Mouse (Mus musculus) heart, embryonic 14.5 days (tissue): ENCODE measurements at regions not wholly inside any gene's neighbourhood (a gene's known extent, or its start where the extent isn't known, plus 50 kb on each side); places are given as distances from the start of the nearest gene placed in this dataset.

Source experiments
- ATAC-seq: fragments of 200-750 bp; cut with Nextera tagmentation; 2 replicates; pipeline ENCODE4 v1.8.0; 2017; ENCODE audit warnings: low read depth, moderate TSS enrichment; ENCODE audit not compliant: insufficient number of reproducible peaks, insufficient read depth, low FRiP score
- H3K27ac ChIP-seq, 2 experiments: fragments of 200-500 bp in 1 of 2; fragments of 300-500 bp in 1 of 2; sonication (generic) in 1 of 2; replicated peaks in 1 of 2; 2 replicates each; pipeline ENCODE4 v1.5.1; 2012 to 2014; ENCODE audit warnings: low read depth in 2 of 2, low read length in 2 of 2, control low read depth in 1 of 2, mild to moderate bottlenecking in 1 of 2, mixed read lengths in 1 of 2; ENCODE audit not compliant: control insufficient read depth in 1 of 2, insufficient read depth in 1 of 2
- H3K27me3 ChIP-seq: fragments of 300-500 bp; sonication (generic); 2 replicates; pipeline ENCODE4 v1.6.1; 2014; ENCODE audit warnings: mild to moderate bottlenecking, low read length, control low read depth; ENCODE audit not compliant: control insufficient read depth, insufficient read depth
- H3K36me3 ChIP-seq: fragments of 300-500 bp; sonication (generic); 2 replicates; pipeline ENCODE4 v1.6.1; 2014; ENCODE audit warnings: mild to moderate bottlenecking, control low read depth, low read length, mixed read lengths; ENCODE audit not compliant: control insufficient read depth, insufficient read depth
- H3K4me1 ChIP-seq, 2 experiments: fragments of 200-500 bp in 1 of 2; fragments of 300-500 bp in 1 of 2; sonication (generic) in 1 of 2; 2 replicates each; pipeline ENCODE4 v1.6.1; 2012 to 2014; ENCODE audit warnings: low read length in 2 of 2, control low read depth in 1 of 2, mixed read lengths in 1 of 2; ENCODE audit not compliant: control insufficient read depth in 2 of 2, insufficient read depth in 2 of 2
- H3K4me2 ChIP-seq: fragments of 300-500 bp; sonication (generic); 2 replicates; pipeline ENCODE4 v1.6.1; 2014; ENCODE audit warnings: mild to moderate bottlenecking, low read length
- H3K4me3 ChIP-seq, 2 experiments: fragments of 200-500 bp in 1 of 2; fragments of 300-500 bp in 1 of 2; sonication (generic) in 1 of 2; 2 replicates each; pipeline ENCODE4 v1.5.1; 2012 to 2014; ENCODE audit warnings: low read length in 2 of 2, mild to moderate bottlenecking in 2 of 2, control low read depth in 1 of 2, low read depth in 1 of 2, moderate library complexity in 1 of 2; ENCODE audit not compliant: control insufficient read depth in 1 of 2, insufficient read depth in 1 of 2
- H3K9ac ChIP-seq: fragments of 300-500 bp; sonication (generic); 2 replicates; pipeline ENCODE4 v1.6.1; 2014; ENCODE audit warnings: mild to moderate bottlenecking, low read length
- H3K9me3 ChIP-seq: fragments of 300-500 bp; sonication (generic); 2 replicates; pipeline ENCODE4 v1.6.1; 2016; ENCODE audit warnings: low read length, control low read depth; ENCODE audit not compliant: control insufficient read depth
- WGBS: fragments of 180-500 bp; shearing (Covaris S2); extraction: QIAGEN DNeasy Blood & Tissue Kit; methylation state at CpG from one replicate; pipeline ENCODE4 v1.1.7; 2014; 5-methylcytosine and 5-hydroxymethylcytosine counted together

GRCm38 (mm10) chr9:118246820-118247628, 97.0 kb upstream of the Cmc1 start:
- Histone ChIP-seq H3K27me3 (no peaks in the 10 kb centered on the region), H3K27ac (no peak overlapping the region), H3K4me1 (no peaks in the 10 kb centered on the region), H3K4me3 (no peak overlapping the region), H3K9ac (no peak overlapping the region), H3K36me3 (no peaks in the 10 kb centered on the region), H3K9me3 (no peaks in the 10 kb centered on the region), H3K4me2 (no peak overlapping the region)
- WGBS, result 47% methylated on average over 15 of the region's 15 CpGs
- ATAC-seq, result no peak

DNA sequence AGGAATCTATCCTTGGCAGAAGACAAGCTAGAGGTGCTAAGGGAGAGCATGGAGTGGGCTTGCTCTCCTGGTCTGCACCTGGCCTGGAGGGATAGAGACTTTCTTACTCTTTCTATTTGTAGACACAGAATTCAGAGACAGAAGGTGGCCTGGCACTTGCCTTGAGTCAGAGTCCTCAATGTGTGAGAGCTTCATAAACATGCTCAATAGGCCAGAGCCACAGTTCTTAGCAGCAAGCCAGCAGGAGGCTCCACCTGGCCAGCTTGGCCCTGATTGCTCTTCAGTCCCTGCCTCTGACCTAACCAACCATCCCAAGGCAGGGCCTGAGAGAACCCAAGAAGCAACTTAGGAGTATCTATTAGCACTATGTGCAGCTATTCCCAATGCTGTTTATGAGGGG, 103.9 kb upstream of the Cmc1 start:
- no peaks in the 10 kb centered on the region for H3K36me3 ChIP-seq
- no peaks in the 10 kb centered on the region for H3K9me3 ChIP-seq
- H3K27ac ChIP-seq, result no peak overlapping the region
- no peak overlapping the region for H3K4me2 ChIP-seq
- H3K27me3 ChIP-seq, result no peaks in the 10 kb centered on the region
- no peak overlapping the region for H3K9ac ChIP-seq
- no peak for ATAC-seq
- H3K4me1 ChIP-seq, result no peaks in the 10 kb centered on the region
- no peak overlapping the region for H3K4me3 ChIP-seq

- ATAC-seq, result no peak
- Histone ChIP-seq H3K9ac (no peak overlapping the region), H3K9me3 (no peaks in the 10 kb centered on the region), H3K4me3 (no peak overlapping the region), H3K4me2 (no peak overlapping the region), H3K4me1 (no peaks in the 10 kb centered on the region), H3K27ac (no peak overlapping the region), H3K36me3 (no peaks in the 10 kb centered on the region), H3K27me3 (no peaks in the 10 kb centered on the region)
- WGBS, result 52% methylated on average over 9 of the region's 9 CpGs
These were observed 105.3 kb upstream of the Cmc1 start for GRCm38 (mm10) chr9:118255200-118255733.

GRCm38 (mm10) chr9:118255751-118256266, 105.8 kb upstream of the Cmc1 start:
- H3K9ac ChIP-seq, result no peak overlapping the region
- no peak overlapping the region for H3K27ac ChIP-seq
- H3K4me2 ChIP-seq, result no peak overlapping the region
- WGBS, result 28% methylated on average over 11 of the region's 11 CpGs
- no peaks in the 10 kb centered on the region for H3K36me3 ChIP-seq
- H3K4me1 ChIP-seq, result no peaks in the 10 kb centered on the region
- H3K27me3 ChIP-seq, result no peaks in the 10 kb centered on the region
- no peak overlapping the region for H3K4me3 ChIP-seq
- H3K9me3 ChIP-seq, result no peaks in the 10 kb centered on the region
- no peak for ATAC-seq

- Histone ChIP-seq H3K9ac (no peak overlapping the region), H3K9me3 (no peaks in the 10 kb centered on the region), H3K36me3 (no peaks in the 10 kb centered on the region), H3K4me3 (no peak overlapping the region), H3K4me1 (no peaks in the 10 kb centered on the region; a peak in 1 of 4 replicates), H3K4me2 (no peak overlapping the region), H3K27ac (no peak overlapping the region), H3K27me3 (no peaks in the 10 kb centered on the region)
- no peak for ATAC-seq
- WGBS, result 52% methylated on average over 5 of the region's 5 CpGs
These were observed 116.3 kb upstream of the Cmc1 start for GRCm38 (mm10) chr9:118266298-118266697.

DNA sequence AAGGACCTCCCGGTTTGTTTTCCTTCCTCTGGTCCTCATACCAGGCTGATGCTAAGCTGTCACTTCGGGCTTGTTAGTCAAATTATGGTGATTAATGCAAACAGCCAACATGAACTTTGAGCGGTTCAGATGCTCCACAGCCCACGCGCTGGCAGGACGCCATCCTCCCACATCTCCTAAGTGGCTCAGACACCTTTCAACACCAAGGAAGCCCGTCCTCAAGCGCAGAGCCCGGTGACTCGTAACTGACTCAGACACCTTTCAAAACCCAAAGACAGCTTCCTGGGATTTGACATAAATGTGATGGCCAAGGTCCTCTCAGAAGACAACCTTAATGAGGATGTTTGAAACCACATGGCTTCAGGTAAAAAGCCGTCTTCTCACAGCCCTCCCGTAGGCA, 121.7 kb upstream of the Cmc1 start:
- Histone ChIP-seq H3K4me3 (no peak overlapping the region), H3K4me1 (peaks cover 0 to 8% of the 10 kb centered on the region in 2 experiments; a peak in 2 of 4 replicates), H3K9ac (no peak overlapping the region), H3K27me3 (no peaks in the 10 kb centered on the region), H3K36me3 (no peaks in the 10 kb centered on the region), H3K27ac (no peak overlapping the region), H3K4me2 (no peak overlapping the region), H3K9me3 (no peaks in the 10 kb centered on the region)
- WGBS, result 44% methylated on average over 12 of the region's 12 CpGs
- ATAC-seq, result no peak

- Histone ChIP-seq H3K9ac (no peak overlapping the region), H3K4me3 (no peak overlapping the region), H3K9me3 (no peaks in the 10 kb centered on the region), H3K36me3 (no peaks in the 10 kb centered on the region), H3K4me1 (peaks cover 0 to 8% of the 10 kb centered on the region in 2 experiments; a peak in 2 of 4 replicates), H3K4me2 (no peak overlapping the region), H3K27ac (no peak overlapping the region), H3K27me3 (no peaks in the 10 kb centered on the region)
- 60% methylated on average over 11 of the region's 11 CpGs for WGBS
- no peak for ATAC-seq
These were observed 122.9 kb upstream of the Cmc1 start for GRCm38 (mm10) chr9:118272713-118273407.
